Mouse (Mus musculus) neutrophil, adult 59 days (primary cell): Measurements from ENCODE around the gene Ttc36. TPM values are rescaled to one million over a fixed set of nuclear protein-coding genes. Genes with fewer than 3 reads are reported as not detected.

Experiments used
- total RNA-seq, 2 experiments: library from RNA; stranded (reverse); gene quantifications; 1 replicate in 1 of 2; 2 replicates in 1 of 2; pipeline ENCODE4 v1.2.4; 2023

The Ttc36 gene
- under 1 TPM; 0.75 to 0.82 TPM for total RNA-seq

DNA sequence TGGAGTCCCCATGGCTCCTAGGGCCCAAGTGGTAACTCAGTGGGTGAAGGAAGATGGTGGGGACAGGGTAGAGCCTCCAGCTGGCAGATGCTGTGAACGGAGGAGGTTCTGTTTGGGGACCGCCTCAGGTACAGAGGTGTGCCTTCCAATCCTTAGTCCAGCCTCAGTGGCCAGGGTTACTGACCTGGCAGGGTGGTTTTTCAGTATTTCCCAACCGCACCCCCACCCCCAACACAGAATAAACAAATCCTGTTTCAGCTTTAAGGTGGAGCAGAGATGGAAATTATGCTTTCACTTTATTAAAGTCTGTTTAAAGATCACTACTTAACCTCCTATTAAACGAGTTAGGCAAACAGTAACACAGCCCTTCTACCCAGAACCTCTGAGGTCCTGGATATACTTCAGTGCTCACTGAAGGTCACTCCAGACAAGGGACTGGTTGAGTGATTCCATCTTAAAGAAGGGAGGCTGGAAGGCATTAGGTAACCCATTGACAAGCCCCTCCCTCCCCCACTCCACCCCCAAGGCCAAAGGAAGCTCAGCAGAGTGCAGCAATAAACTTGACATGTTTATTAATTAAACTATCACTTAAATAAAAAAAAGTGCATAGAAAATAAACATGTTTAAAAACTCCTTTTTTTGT lies at the start of gene Ttc36:
Gene Ttc36 (minus strand): TSS at position 265 of the 643 bp plus-strand sequence.

DNA sequence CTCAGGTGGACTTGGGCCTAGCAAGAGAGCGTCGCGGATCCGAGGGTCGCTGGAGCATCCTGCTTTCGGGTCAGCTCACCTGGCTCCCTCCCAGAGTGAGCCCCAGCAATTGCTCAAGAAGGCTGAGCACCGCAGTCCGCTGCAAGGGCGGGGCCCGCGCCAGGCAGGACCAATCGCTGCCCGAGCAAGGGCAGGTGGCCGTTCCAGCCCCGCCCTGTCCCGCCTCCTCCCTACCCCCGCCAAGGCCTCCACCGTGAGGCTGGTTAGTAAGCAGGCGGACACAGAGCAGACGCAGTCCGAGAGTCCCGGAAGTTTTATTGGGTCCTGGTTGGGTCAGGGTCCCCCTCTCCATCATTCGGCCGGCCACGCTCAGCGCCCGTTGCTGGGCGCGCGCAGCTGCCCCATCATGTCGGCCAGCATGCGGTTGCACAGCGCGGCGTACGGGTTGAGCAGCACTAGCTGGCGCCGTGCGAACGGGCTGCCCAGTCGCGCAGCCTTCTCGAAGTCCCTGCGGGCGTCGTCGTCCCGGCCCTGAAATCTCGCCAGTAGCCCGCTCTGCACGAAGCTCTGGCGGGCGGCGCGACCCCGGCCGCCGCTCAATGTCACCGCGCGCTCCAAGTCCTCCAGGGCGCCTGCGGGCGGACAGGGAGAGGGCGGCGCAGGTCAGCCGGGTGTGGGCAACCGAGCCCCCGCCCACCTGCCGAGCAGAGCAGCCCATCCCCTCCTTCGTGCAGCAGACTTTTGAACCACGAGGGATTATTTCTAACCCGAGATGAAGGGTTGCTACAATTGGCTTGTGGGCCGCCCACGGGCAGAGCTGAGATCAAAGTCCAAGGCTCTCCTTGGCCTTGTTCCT lies 3.5 kb downstream of the Ttc36 start, which contains the start of gene Tmem25:
Gene Tmem25 (minus strand): TSS at position 206 of the 856 bp plus-strand sequence.

DNA sequence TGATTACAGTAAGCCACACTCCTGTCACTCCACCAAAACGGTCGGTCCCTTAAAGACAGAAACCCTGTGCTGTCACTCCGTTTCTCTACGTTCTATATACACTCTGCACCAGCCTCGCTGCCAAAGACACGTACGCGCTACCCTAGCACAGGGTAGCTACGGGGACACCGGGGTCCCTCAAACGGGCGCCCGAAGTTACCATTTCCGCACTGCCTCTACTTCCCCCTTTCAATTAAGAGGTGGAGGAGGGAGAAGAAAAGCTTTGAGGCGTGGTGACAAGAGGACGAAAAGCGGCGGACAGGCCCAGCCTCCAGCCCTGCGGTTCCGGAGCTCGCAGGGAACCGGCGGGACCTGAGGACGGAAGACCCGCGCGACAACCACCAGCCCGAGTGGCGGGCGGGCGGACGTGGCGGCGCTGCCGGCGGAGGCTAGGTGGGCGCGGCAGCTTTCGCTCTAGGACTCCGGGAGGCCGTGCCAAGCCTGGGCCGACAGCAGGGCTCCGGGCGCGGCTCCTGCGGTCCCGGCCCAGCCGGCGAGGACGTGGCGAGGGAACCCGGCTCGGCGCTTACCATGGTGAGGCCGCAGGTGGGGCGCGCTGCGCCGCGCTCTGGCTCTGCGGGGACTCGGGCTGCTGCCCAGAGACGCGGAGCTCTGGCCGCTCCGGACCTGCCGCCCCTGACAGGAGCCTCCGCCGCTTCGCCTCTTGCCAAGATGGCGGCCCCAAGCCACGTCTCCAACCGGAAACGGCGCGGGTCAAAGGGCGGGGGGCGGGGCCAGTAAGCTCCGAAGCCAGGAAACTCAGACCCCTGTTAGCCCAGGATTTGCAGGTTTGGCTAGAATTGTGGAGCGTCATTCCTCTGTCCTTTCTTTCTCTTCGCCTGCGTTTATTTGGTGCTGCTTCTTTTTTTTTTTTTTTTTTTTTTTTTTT lies 35.5 kb downstream of the Ttc36 start, which contains the start of the genes Arcn1 and Ift46:
Gene Arcn1 (minus strand): TSS at position 745 of the 928 bp plus-strand sequence.
Gene Ift46 (plus strand): TSS at position 808 of the 928 bp plus-strand sequence.

Other genes with a start within 250 kb of the Ttc36 start
- under 1 TPM; 0.24 to 0.42 TPM for gene Cxcr5, start 241.2 kb downstream of the Ttc36 start, total RNA-seq
- 100 to 1,000 TPM; 114 to 116 TPM for gene Ddx6, start 198.2 kb downstream of the Ttc36 start, total RNA-seq
- not detected for gene Treh, start 129.8 kb downstream of the Ttc36 start, total RNA-seq
- gene Phldb1, start 67.9 kb downstream of the Ttc36 start, total RNA-seq, result 1 to 10 TPM; 1.6 to 2.0 TPM
- 10 to 100 TPM; 86.7 to 98.8 TPM for gene Arcn1, start 35.2 kb downstream of the Ttc36 start, total RNA-seq
- gene Ift46, start 35.2 kb downstream of the Ttc36 start, total RNA-seq, result 10 to 100 TPM; 21.7 to 26.3 TPM
- gene Tmem25, start 3.8 kb downstream of the Ttc36 start, total RNA-seq, result 1 to 10 TPM in 1 of 2 experiments, under 1 TPM in 1; 0.47 to 2.6 TPM
- 10 to 100 TPM; 35.4 to 40.9 TPM for gene Kmt2a, start 78.2 kb upstream of the Ttc36 start, total RNA-seq
- 100 to 1,000 TPM; 196 to 198 TPM for gene Atp5l, start 117.7 kb upstream of the Ttc36 start, total RNA-seq
- gene Ube4a, start 162.5 kb upstream of the Ttc36 start, total RNA-seq, result 10 to 100 TPM; 70.0 to 75.4 TPM
- gene Cd3g, start 177.4 kb upstream of the Ttc36 start, total RNA-seq, result 1 to 10 TPM; 1.0 to 1.3 TPM
- 100 to 1,000 TPM; 101 to 146 TPM for gene Cd3d, start 178.7 kb upstream of the Ttc36 start, total RNA-seq
- under 1 TPM; 0.35 to 0.58 TPM for gene Cd3e, start 206.6 kb upstream of the Ttc36 start, total RNA-seq
- gene Mpzl2, start 236.7 kb upstream of the Ttc36 start, total RNA-seq, result under 1 TPM; 0.11 to 0.44 TPM